Mouse (Mus musculus) adrenal gland, postnatal 4 days (tissue): ENCODE data around the gene Hook2. TPM values are rescaled to one million over a fixed set of nuclear protein-coding genes. Genes with fewer than 3 reads are reported as not detected.

ENCODE experiments used
- DNase-seq, 2 experiments: peaks; one replicate each; pipeline ENCODE4 v3.0.0; 2021 to 2022; ENCODE audit warnings: low spot score in 2 of 2, mixed read lengths in 2 of 2
- total RNA-seq, 2 experiments: library from RNA; stranded (reverse); gene quantifications; 2 replicates each; pipeline ENCODE4 v1.2.3; 2021

Gene Hook2
- total RNA-seq, 2 experiments from 2014 or later: 10.6 to 13.8 TPM

DNA sequence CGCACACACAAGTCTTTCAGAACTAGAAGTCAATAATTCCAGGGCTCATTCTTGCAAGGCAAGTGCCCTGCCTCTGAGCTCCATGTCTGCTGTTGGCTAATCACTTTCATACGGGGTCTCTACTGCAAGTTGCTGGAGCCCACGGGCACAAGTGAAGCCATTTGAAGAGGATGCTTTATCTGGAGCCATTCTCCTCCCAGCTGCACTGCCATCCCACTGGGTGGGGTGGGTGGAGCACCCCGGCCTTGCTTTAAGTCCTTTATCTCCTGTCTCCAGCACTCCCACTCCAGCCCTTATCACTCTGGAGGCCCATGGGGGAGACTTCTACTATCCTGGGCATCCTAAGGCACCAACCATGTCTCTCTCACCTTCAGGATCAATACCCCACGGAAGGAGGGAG is 19.5 kb upstream of the Hook2 start:
- DNase-seq: no peak

DNA sequence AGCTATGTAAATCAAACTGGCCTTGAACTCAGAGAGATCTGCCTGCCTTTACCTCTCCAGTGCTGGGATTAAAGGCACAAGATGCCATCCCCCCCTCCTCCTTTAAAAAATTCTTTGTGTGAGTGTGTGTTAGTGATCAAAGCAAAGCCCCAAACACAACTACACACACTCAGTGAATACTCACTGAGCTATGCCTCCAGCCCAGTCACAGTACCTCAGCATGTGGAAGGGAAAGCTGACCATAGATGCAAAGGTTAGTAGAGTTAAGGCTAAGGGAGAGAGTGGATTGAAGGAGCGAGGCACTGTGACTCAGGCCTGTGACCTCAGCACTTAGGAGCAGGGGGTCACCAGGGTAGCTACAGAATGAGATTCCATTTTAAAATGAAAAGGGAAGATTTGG is 17.3 kb upstream of the Hook2 start:
- DNase-seq: no peak

DNA sequence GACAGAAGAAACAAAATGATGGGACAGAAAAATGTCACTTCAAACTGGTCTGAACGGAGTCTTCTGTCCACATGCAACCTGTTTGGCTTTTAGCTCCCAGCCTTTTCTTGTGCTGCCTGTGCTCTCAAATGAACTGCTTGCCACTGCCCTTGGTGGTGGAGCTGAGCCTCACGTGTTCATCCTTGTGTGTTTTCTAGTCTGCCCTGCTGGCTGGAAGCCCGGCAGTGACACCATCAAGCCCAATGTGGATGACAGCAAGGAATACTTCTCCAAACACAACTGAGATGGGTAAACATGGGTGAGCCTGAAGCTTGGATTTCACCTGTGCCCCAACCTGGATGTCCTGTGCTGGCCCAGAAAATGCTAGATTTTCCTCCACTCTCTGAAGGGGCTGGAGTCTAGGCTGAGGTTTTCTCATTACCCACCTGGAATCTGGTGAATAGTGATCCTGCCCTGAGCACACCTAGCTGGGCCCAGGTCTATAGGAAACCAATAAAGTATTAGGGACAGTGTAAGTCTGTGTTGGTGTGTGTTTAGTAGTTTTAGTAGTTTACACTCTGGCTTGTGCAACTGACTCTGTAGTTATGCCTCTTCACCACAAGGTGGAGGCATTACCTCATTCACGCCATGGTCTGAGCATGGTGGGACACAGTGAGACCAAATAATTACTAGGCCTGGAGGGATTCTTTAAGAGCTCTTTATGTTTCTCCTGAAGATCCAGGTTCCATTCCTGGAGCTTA is 16.4 kb upstream of the Hook2 start:
- peak in 1 of 2 experiments; percentile 61 for DNase-seq

DNA sequence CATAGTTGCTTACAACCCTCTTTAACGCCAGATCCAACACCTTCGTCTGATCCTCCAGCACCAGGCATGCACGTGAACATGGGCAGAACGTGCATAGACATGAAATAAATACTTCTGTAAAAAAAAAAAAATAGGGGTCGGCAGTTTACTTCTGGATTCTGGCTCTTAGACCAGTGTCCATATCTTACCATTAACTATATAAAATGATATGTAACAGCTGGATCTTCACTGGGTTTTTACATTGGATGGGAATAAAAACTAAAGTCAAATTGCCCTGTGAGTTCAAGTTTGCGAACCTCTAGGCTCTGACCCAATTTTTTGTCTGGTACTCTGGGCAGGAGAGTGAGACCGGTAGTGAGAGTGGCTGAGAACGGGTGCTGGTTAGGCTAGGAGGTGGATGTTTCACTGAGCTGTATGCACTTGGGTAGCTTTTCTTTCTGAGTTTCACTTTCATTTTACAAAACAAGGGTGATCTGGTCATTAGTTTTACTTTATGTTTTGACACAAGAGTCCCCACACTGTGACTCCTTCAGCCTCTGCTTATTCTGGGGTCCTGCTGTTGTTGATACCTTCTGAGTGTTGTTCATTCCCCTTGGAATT is 15.8 kb upstream of the Hook2 start:
- DNase-seq: no peak

DNA sequence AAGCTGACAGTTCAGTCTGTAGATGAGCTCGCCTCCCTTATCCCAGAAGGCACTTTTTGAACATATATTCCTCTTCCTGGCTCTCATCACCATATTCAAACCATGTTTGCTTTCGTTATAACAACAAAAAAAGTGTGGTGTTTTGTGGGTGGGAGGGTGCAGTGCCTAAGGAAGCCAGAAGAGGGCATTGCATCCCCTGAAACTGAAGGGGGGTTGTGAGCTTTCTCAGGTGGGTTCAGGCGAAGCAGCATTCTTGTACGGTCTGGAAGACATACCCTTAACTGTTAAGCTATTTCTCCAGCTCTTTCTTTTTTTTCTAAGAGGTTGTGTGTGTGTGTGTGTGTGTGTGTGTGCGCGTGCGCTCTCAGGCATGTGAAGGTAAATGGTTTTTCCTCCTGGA is 15.0 kb upstream of the Hook2 start:
- peak in 1 of 2 experiments; percentile 66 for DNase-seq

DNA sequence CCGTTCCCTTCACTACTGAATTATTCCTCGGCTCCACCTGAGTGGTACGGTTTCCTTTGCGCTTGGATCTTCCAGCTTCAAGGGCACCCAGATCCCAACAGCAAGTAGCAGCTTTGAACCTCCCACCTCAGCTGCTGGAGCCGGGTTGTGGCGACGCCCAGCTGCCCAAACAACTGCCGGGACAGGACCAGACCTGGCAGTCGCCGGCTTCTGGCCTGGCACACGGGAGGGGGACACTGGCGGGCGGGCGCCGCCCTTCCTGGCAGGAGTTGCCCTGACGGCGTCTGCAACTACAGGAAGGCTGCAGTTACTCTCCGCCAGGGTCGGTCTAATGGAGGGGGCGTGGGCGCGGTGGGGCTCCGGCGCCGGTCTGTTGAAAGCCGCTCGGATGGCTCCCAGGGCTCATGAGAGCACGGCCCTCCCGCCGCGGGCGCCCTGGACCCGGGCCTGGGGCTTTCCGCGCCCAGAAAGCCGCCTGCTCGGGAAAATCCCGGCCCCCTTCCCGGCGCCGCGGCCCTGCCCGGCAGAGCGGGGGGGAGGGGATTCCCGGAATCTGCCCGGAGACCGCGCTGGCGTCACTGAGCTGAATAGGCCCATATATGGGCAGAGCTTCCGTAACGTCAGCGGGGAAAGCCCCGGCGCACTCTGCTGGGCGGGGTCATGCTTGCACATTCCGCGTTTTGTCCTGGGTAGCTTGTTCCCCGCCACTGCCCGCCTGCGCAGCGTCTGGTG is 14.2 kb upstream of the Hook2 start:
- peak; percentile 78 to 93 for DNase-seq

DNA sequence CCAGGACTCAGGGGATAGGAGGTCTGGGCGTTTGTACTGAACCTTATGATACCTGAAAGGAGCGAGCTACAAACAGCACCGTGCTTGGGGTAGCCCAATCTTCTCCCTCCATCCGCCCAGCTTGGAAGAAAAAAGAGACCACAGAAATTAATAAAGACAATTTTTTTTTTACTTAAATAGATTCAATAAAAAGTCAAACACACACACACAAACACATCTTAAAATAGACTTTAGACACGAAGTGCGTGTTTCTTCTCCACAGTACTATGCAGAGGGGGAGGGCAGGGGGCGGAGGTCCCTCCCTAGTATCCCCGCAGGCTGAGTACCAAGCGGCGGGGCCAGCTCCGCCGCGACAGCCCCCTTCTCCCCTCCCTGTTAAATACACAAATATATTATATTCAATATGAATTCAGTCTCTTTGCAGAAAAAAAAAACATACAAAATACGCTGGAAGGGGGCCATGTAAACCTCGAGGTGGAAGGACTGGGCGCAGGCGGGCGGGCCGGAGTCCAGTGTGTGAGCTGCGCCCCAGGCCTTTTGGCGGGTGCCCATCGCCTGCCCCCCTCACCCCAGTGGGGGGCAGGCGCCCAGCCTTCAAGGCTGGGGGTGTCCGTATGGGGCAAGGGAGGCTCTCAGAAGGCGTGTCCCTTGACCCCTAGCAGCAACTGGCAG is 13.5 kb upstream of the Hook2 start:
- no peak for DNase-seq

DNA sequence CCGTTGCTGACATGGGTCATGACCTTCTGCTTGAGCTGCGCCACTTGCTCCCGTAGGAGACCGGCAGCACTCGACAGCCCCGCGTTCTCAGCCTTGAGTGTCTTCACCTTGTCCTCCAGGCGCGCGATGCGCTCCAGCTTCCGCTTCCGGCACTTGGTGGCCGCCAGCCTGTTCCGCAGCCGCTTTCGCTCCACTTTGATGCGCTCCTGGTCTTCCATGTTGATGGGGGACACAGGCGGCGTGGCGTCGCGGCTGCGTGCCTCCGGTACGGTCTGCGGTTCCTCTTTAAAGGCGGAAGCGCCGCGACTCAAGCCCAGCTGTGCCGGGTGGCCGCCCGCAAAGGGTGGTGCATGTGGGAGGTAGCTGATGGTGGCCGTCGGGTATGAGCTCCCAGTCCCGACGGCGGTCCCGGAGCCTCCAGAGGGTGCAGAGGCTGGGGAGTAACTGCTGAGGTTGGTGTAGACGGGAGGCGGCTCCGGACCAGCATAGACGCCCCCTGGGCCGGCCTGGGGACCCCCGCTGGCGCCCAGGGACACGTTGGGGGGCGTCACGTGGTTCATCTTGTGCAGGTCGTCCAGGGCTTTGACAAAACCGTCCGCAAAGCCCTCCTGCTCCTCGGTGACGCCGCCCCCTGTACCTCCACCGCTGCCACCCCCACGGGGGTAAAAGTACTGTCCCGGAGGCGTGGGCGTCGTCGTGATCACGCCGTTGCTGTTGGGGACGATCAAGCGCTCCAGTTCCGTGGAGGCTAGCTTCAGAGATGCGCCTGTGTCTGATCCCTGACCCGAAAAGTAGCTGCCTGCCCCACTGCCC is 12.8 kb upstream of the Hook2 start:
- peak in 1 of 2 experiments; percentile 58 for DNase-seq

DNA sequence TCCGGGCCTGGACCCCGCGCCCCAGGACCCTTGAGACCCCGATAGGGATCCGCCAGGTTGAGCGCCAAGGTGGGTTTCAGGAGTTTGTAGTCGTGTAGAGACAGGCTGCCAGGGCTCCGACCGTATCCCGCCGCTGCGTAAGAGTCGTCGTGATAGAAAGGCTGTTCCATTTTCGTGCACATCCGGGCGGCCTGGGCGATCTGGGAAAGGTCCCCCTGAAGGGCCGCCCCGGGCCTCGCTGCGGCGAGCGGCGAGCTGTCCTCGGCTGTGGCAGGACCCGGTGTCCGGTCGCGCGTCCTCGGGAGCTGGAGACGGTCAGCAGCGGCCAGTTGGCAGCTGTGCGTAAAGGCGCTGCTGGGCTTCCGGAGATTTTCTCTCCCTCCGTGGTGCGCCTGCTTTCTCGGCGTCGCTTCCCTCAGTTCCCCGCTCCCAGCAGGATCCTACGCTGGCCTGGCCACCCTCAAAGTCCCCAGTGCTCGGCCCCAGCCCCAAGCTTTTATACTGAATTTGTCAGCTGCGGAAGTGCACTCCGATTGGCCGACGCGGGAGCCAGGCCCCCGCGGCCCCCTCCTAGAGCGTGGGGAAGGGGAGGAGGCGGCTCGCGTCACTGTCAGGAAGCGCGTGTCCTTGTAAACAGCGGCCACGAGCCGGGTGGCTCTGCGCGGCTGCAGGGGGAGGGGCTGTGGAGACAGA is 12.0 kb upstream of the Hook2 start, which contains the start of gene Junb:
Junb (minus strand) TSS at position 471 of the 693 bp plus-strand sequence.
- peak; percentile 90 to 93 for DNase-seq

DNA sequence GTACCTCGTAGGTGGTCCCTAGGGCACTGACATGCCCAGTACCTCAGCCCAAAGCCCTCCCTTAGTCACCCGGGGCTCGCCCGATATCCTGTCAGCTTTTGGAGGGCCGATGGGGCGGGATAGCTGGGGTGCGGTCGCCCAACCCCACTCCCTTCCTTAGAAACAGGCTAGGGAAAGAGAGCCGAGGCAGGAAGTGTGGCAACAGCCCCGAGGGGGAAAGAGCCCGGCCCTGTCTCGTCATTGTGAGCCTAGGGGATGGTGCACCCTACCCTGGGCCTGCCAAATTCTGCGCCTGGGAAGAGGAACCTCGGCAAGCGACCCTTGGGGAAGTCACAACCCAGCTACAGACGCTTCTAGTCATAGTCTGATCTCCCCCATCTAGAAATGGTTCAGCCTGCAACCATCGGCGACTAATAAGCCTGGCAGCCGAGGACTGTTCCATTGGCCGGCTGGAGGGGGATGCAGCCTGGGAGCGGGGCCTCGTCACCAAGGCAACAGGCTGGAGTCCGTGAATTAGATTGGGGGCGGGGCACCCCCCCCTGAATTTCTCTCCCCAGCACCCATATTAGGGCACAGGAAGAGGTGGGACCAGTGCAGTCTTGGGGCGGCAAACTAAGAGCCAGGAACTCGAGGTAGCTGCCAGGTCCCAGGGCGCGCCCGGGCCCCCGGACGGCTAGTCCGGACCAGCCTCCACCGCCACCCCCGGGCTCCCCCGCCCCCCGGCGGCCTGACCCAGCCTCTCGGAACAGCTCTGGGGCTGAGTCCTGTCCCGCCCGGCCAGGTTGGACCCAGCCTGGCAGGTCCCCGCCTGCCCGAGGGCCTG is 10.6 kb upstream of the Hook2 start:
- DNase-seq: peak; percentile 70 to 90

DNA sequence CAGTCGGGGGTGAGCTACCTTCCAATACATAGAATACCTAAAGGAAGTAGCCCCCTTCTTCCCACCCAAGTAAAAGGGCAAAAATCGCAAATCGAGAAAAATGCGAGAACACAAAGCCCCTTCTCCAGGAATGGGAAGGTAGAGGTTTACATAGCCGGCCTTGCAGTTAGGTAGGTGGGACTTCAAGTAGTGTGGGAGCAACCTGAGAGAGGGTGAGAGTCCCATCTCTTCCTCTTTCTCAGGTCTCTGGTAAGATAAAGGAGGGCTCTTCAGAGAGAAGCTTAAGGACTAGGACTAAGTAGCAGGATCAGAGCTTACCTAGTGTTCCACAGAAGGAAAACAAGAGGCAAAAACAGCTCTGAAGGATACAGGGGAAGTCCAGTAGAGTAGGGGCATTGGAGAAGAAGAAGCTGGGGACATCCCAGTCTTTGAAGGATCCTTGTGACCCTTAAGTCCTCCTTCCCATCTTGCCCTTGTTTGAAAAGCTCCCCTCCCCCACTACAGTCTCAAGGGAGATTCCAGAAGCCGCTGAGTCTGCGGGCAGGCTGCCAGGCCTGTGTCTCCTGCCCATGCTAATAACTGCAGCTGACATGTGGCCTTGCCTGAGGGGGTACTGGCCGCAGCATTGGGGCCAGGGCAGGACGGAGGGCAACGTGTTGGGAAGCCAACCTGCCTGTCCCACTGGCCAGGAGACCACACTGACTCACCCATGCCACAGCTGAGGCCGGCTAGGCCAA is 9.6 kb upstream of the Hook2 start:
- DNase-seq: peak in 1 of 2 experiments; percentile 75

DNA sequence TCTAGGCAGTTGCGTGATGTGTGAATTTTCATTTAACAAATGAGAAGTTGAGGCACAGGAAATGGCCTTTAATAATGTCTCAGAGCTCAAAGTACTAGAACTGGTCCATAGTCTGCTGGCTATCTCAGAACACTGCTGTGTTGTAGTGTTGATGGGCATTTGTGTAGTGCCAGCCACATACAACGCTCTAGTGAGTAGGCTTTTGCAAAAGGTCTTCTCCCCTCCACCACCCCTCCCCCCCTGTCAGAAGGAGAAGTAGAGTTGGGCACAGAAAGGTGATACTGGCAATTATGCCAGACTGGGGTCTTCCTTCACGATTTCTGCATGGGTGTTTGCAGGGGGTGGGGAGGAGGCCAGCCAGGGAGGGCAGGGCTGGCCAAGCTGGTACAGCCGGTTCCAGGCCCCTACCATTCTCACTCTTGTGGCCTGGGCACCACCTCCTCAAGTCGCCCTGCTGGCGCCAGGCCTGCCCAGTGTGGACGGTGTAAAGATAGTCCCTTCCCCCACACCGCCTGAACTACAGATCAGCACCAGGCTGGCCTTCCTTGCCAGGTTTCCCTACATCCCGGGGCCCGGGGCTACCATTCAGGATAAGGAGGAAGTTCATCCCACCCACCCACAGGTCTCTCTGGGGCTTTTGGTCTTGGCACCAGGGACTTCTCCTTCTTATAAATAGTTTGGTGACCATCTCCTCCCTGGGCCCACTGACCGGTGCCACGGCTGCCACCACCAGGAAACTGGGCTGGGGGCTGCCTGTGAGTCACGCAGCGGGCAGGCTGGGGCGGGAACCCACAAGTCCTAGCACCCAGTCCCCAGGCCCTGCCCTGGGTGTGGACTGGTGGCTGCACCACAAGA is 8.5 kb upstream of the Hook2 start:
- no peak for DNase-seq

DNA sequence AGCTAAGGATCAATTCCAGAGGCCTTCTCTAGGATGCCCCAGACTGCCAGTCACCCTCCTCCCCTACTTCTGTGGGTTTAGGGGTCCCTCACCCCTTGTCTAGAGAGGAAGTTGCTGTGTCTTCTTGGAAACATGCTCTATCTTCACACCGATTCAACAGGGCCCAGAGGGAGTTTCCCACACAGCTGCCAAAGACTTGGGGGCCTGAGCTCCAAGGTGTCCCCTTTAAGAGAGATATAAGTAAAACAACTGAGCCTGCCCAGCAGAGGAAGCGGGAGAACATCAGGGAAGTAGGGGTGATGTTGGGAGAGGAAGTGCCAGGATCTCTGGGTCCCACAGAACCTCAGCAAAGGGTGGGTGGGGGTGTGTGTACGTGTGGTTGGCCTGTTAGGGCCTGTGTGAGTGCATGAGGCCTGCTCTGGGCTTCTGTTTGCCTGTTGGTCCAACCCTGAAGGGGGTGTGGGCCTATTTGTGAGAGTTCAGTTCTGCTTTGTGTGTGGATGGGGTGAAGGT is 7.8 kb upstream of the Hook2 start:
- no peak for DNase-seq

DNA sequence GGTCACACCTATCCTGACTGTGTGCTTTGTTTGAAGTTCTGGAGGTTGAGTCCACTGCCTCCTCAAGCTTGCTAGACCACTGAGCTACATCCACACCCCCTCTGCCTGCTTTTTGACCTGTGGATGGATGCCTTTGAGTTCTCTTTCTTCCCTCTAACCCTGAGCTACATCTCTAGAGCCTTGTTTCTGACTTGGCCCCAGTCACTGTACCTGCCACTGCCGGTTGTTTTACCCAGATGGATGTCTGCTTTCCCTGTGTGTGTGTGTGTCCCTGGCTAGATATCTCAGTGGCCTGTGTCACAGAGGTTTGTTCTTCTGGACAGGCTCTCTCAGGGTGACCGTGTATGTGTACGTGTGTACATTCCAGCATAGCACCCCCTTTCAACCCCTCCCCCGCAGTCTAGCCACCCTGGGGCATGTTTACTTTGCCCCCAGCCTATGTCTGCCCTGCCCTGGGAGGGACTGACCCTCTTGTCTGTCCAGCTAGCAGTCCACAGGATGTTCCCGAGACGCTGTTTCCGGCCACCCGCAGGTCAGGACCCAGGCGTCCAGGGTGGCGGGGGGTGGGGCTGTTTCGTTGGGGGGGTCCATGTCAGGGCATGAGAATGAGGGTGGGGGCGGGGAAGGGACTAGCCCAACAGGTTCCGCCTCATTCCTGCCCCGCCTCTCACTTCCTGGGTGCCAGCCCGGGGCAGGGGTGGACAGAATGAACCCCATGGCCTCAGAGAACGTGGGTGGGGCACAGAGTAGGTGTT is 5.9 kb upstream of the Hook2 start:
- DNase-seq: no peak

DNA sequence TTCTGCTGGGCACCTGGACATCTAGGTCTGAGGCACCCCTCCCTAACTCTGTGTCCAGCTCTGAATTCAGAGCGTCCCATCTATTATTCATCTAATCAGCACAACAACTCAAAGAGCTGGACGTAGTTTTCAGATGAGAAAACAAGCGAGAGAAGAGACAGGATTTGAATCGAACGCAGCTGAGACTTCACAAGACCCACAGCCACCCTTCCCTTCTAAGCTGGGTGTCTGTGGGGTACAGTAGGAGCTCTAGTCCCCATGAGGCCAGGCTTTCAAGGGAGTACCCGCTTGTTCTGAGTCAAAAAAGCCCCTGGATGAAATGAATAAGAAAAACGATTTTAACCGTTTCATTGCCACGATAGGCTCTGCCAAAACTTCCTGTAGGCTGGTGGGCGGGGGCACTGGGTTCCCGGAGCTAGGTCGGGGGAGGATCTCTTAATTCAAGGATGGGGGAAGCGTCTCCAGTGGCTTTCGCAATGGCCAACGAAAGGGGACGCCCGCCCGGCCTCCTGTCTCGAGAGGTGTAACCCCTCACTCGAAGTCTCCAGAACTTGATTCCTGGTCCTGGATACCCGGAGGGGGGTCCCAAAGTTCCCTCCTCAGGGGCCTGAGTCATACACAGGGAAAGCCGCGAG is 5.2 kb upstream of the Hook2 start:
- DNase-seq: no peak
